Mouse (Mus musculus) limb, embryonic 10.5 days (tissue): ENCODE results near the gene Atp5f1. TPM values are rescaled to one million over a fixed set of nuclear protein-coding genes. Genes with fewer than 3 reads are reported as not detected.

Source experiments
- polyA plus RNA-seq: library from polyadenylated mRNA; unstranded; fragments of >200 nt; fragmentation: Nextera tagmentation; extraction: Ambion mirVana; gene quantifications from 2 replicates; pipeline ENCODE4 v1.2.1, GENCODE M21; 2016

Gene Atp5f1
- polyA plus RNA-seq, 1 experiment from 2014 or later: 464 TPM

Other genes starting within 250 kb of the Atp5f1 start
- gene Rap1a, start 158.8 kb downstream of the Atp5f1 start, polyA plus RNA-seq: 67.3 and 71.6 TPM in 2 replicates
- gene Adora3, start 89.2 kb downstream of the Atp5f1 start, polyA plus RNA-seq: 0.25 TPM in 1 of 2 replicates, not detected in the other
- 0.30 TPM in 1 of 2 replicates, not detected in the other for gene Tmigd3, start 89.2 kb downstream of the Atp5f1 start, polyA plus RNA-seq
- gene I830077J02Rik, start 27.4 kb downstream of the Atp5f1 start, polyA plus RNA-seq: 0.41 and 0.54 TPM in 2 replicates
- 168 and 193 TPM in 2 replicates for gene Wdr77, start 730 bp downstream of the Atp5f1 start, polyA plus RNA-seq
- 2.1 and 2.5 TPM in 2 replicates for gene Ovgp1, start 13.6 kb upstream of the Atp5f1 start, polyA plus RNA-seq
- not detected in 2 replicates for gene Pifo, start 54.5 kb upstream of the Atp5f1 start, polyA plus RNA-seq
- gene Chil5, start 72.7 kb upstream of the Atp5f1 start, polyA plus RNA-seq: 0.18 TPM in 1 of 2 replicates, not detected in the other
- gene Chia1, start 153.1 kb upstream of the Atp5f1 start, polyA plus RNA-seq: not detected in 2 replicates
- gene Chil3, start 207.5 kb upstream of the Atp5f1 start, polyA plus RNA-seq: not detected in 2 replicates